Mouse (Mus musculus): ENCODE data around the gene Slc5a5.
A peak's percentile ranks its signal among the peaks of the same experiment; 100 is the strongest.

DNA sequence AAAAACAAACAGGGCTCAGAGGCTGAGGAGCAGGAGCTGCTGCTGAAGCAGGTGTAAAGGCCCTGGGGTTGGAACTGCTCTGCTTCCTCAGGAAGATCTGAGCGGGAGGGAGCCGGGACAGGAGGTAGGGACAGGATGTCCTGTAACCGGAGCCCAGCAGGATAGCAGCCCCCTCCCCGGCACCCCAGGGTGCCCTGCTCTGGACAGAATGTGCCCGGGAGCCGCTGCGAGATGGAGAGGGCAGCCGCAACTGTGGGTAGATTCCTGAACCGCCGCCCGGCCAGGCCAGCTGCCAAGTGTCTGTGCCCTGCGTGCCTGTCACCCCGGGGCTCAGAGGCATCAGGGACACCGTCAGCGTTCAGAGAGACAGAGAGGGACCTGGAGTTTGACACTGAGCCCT, 59.0 kb downstream of the Slc5a5 start:
- peak; percentile 58; the same call in 1 of the 2 replicates for TF ChIP-seq POLR2A (IDR thresholded peaks at IDR 0.05; ENCODE audit: insufficient read depth, low read depth, low read length)
- no peak for TF ChIP-seq CTCF (IDR thresholded peaks at IDR 0.05)
- peak; percentile 98 for TF ChIP-seq EP300 (IDR thresholded peaks at IDR 0.05; ENCODE audit: insufficient read depth, low read depth, low read length)

Data from heart, adult 2 months (tissue).